Mouse (Mus musculus) testis, adult 2 months (tissue): Measurements from ENCODE around the gene Tbc1d32. TPM values are rescaled to one million over a fixed set of nuclear protein-coding genes. Genes with fewer than 3 reads are reported as not detected.
"Not testable (repeated sequence)": the region's sequence is repeated elsewhere in the genome, so short reads cannot be mapped to it uniquely, and the experiment has no call there.

Experiments used
- H3K27ac ChIP-seq: fragments of 200-500 bp; 2 replicates; pipeline ENCODE4 v1.5.1; 2012; ENCODE audit warnings: low read depth, low read length; ENCODE audit not compliant: control insufficient read depth, insufficient read depth
- H3K27me3 ChIP-seq: fragments of 200-500 bp; 2 replicates; pipeline ENCODE4 v1.6.1; 2012; ENCODE audit warnings: mild to moderate bottlenecking, low read length, moderate library complexity; ENCODE audit not compliant: control insufficient read depth, insufficient read depth
- H3K36me3 ChIP-seq: fragments of 200-500 bp; 2 replicates; pipeline ENCODE4 v1.6.1; 2012; ENCODE audit warnings: mild to moderate bottlenecking, low read length; ENCODE audit not compliant: control insufficient read depth, insufficient read depth
- H3K4me1 ChIP-seq: fragments of 200-500 bp; 2 replicates; pipeline ENCODE4 v1.6.1; 2012; ENCODE audit warnings: low read length; ENCODE audit not compliant: control insufficient read depth, insufficient read depth
- H3K4me3 ChIP-seq: fragments of 200-500 bp; 2 replicates; pipeline ENCODE4 v1.5.1; 2012; ENCODE audit warnings: low read depth, mild to moderate bottlenecking, low read length, moderate library complexity, mixed read lengths; ENCODE audit not compliant: control insufficient read depth
- CTCF ChIP-seq: fragments of 200-500 bp; IDR thresholded peaks from 2 replicates; pipeline ENCODE4 v1.5.1; 2012; ENCODE audit warnings: low read depth, mild to moderate bottlenecking, inconsistent platforms, low read length, moderate library complexity; ENCODE audit not compliant: control insufficient read depth, insufficient read depth, insufficient replicate concordance
- POLR2A ChIP-seq: fragments of 200-500 bp; IDR thresholded peaks from 2 replicates; pipeline ENCODE4 v1.6.1; 2012; ENCODE audit warnings: low read depth, mild to moderate bottlenecking, inconsistent platforms, low read length, moderate library complexity; ENCODE audit not compliant: control insufficient read depth
- polyA plus RNA-seq: library from polyadenylated mRNA; depleted of rRNA; stranded (reverse); fragments of >200 nt; gene quantifications from 2 replicates; pipeline ENCODE4 v1.2.3, GENCODE M21; 2012

The Tbc1d32 gene
- polyA plus RNA-seq, 1 experiment: 2.5 TPM

DNA sequence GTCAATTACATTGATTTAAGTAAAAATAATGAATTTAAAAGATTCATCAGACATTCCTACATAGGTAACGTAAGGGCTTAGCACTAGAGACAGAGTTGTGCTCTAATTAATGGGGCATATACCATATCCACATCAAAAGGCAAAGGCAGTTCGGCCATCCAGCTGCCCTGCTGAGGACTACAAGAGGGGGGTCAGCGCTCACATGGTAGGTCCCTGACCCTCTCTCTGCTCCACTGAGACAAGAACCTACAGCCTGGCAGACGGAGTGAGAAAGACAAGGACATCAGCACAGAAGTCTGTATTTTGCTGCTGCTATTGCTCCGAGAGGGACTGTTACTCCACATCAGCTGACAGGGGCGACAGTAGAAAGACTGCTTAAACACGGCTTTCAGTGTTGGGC lies 34.2 kb downstream of the Tbc1d32 start:
- Histone ChIP-seq H3K4me1 (no peaks in the 10 kb centered on the region), H3K4me3 (no peak overlapping the region), H3K36me3 (no peaks in the 10 kb centered on the region), H3K27me3 (no peaks in the 10 kb centered on the region), H3K27ac (no peak overlapping the region)
- TF ChIP-seq POLR2A (no peak), CTCF (no peak)

DNA sequence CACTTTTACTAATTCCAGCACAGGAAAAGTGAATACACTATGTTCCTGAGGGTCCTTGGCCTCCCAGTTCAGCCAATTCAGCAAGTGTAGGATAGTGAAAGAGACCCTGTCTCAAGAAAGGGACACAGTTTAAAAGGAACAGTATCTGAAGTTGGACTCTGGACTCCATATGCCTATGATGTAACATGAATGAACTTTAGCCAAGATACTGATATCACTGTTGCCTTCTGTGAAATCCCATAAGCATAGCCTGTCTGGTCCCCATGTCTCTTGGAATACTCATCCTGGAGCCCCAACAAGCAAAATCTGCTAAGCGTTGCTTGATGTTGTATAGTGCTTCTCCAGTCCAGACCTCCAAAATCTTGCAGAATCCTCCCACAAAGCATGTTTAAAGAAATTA lies 46.8 kb downstream of the Tbc1d32 start:
- H3K27ac ChIP-seq: no peak overlapping the region
- H3K36me3 ChIP-seq: no peaks in the 10 kb centered on the region
- H3K27me3 ChIP-seq: no peaks in the 10 kb centered on the region
- TF ChIP-seq POLR2A: no peak
- no peak for TF ChIP-seq CTCF
- H3K4me3 ChIP-seq: no peak overlapping the region
- no peaks in the 10 kb centered on the region for H3K4me1 ChIP-seq

DNA sequence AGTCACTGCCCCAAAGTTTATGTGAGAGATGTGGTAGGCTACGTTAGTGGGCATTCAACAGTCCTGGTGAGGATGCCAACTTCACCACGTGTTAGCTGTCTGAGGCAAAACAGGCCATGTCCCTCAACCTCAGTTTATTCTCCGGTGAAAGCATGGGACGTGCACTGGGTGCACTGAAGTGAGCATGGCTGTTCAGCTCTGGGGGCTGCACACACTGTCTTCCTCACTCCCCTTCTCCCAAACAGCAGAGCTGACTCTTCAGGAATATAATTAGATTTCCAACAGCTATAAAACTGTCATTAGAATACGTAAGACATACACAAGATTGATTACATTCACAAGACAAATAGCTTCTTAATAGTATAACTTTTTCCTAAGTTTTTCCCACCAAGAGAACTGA lies 55.3 kb downstream of the Tbc1d32 start:
- TF ChIP-seq CTCF (no peak), POLR2A (no peak)
- H3K27ac ChIP-seq: no peak overlapping the region
- no peaks in the 10 kb centered on the region for H3K4me1 ChIP-seq
- no peaks in the 10 kb centered on the region for H3K36me3 ChIP-seq
- no peak overlapping the region for H3K4me3 ChIP-seq
- no peaks in the 10 kb centered on the region for H3K27me3 ChIP-seq

DNA sequence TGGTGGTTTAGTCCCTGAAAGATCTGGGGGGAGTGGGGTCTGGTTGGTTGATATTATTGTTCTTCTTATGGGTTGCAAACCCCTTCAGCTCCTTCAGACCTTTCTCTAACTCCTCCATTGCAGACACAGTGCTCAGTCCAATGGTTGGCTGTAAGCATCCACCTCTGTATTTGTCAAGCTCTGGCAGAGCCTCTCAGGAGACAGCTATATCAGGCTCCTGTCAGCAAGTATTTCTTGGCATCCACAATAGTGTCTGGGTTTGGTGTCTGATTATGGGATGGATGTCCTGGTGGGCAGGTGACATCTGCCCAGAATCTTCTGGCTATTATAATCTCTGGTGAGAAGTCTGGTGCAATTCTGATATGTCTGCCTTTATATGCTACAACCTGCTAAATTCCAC lies 60.8 kb downstream of the Tbc1d32 start:
- not testable (repeated sequence) for H3K4me1 ChIP-seq, H3K36me3 ChIP-seq, H3K4me3 ChIP-seq, H3K27ac ChIP-seq, H3K27me3 ChIP-seq

DNA sequence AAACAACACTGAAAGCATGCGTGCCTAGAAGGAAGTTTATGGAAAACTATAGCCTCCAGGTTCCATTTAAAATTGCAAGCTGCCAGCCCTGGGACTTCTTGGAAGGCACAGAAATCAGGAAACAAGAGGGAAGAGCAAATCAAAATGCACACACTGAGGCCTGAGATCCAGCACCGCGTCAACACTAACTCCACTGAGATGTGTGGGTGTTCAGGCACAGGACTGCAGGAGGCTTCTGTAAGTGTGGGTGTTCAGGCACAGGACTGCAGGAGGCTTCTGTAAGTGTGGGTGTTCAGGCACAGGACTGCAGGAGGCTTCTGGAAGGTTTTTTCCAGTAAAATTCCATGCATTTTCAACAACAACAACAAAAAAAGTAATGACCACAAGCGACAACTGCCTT lies 62.7 kb downstream of the Tbc1d32 start:
- no peak overlapping the region for H3K4me3 ChIP-seq
- H3K27ac ChIP-seq: no peak overlapping the region
- H3K27me3 ChIP-seq: no peaks in the 10 kb centered on the region
- no peak for TF ChIP-seq POLR2A
- TF ChIP-seq CTCF: no peak
- H3K4me1 ChIP-seq: no peaks in the 10 kb centered on the region
- no peaks in the 10 kb centered on the region for H3K36me3 ChIP-seq

DNA sequence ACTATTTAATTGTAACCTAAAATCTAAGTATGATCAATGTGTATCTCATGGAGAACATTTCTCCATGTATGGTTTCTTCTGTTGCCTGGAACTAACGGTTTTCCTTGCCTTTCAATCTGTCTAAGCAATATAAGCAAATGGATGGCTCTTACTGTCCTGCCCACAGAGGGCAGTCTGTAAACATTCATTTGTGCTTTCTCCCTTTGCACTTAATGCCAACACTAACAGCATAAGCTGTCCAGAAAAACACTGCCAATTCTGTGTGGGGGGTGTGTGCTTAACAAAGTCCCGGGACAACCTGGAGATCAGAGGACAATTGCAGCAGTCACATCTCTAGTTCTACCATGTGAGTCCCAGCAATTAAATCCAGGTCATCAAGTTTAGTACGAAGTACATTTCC lies 64.1 kb downstream of the Tbc1d32 start:
- Histone ChIP-seq H3K4me1 (no peaks in the 10 kb centered on the region), H3K4me3 (no peak overlapping the region), H3K27me3 (no peaks in the 10 kb centered on the region), H3K36me3 (no peaks in the 10 kb centered on the region), H3K27ac (no peak overlapping the region)
- TF ChIP-seq POLR2A (no peak), CTCF (no peak)

DNA sequence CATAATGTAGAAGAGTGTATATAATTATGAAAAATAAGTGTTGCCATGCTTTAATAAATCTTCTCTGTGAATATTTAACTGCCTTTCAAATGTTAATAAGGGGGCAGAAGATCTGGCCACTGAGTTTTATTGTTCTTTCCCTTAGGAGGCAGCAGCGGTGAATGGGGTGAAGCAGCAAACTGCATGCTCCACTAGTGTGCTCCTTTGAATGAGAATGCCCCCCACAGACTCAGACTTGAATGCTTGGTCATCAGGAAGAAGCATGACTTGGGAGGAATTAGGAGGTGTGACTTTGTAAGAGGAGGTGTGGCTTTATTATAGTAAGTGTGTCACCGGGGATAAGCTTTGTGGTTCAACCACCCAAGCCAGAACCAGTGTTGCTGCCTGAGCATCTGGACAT lies 69.7 kb downstream of the Tbc1d32 start:
- TF ChIP-seq POLR2A (no peak), CTCF (no peak)
- H3K36me3 ChIP-seq: no peaks in the 10 kb centered on the region
- H3K4me3 ChIP-seq: no peak overlapping the region

DNA sequence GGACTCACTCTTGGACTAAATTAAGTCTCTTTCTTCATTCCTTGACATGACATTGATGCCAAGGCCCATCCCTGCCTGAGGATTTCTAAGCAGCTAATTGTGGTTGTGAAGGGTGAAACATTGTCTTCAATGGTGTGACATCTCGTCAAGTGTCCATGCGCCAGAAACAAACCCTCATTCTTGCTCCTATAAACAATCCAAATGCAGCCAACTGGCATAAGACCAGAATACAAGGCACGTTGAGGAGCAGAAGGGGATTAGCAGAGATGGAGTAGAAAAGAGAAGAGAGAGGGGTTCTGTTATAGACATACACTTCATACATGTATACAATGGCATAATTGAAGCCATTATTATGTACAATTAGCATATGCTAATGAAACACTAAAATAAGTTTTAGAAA lies 70.3 kb downstream of the Tbc1d32 start:
- Histone ChIP-seq H3K27ac (no peak overlapping the region), H3K36me3 (no peaks in the 10 kb centered on the region), H3K4me1 (no peaks in the 10 kb centered on the region), H3K4me3 (no peak overlapping the region), H3K27me3 (no peaks in the 10 kb centered on the region)
- TF ChIP-seq POLR2A: no peak
- no peak for TF ChIP-seq CTCF

More for the DNA sequence above, 69.7 kb downstream of the Tbc1d32 start:
- Histone ChIP-seq H3K4me1 (no peaks in the 10 kb centered on the region), H3K27ac (no peak overlapping the region), H3K27me3 (no peaks in the 10 kb centered on the region)
